Mouse (Mus musculus): Measurements from ENCODE around the gene Cdh18. TPM values are rescaled to one million over a fixed set of nuclear protein-coding genes. Genes with fewer than 3 reads are reported as not detected.

The Cdh18 gene
- not detected for polyA plus RNA-seq (2014; fragmentation: Illumina TruSeq; extraction: RNeasy Lipid Tissue Mini Kit (QIAGEN cat#74804); ENCODE audit: low read depth, low replicate concordance)

GRCm38 (mm10) chr15:22548711-22549271 is at the start of gene Cdh18:
TSS of gene Cdh18 (plus strand) at chr15:22549022.

